Mouse (Mus musculus) embryonic facial prominence, embryonic 13.5 days (tissue): ENCODE data around the gene Sord. TPM values are rescaled to one million over a fixed set of nuclear protein-coding genes. Genes with fewer than 3 reads are reported as not detected.
"Not testable (repeated sequence)": the region's sequence is repeated elsewhere in the genome, so short reads cannot be mapped to it uniquely, and the experiment has no call there.

Source experiments
- ATAC-seq: fragments of 200-750 bp; cut with Nextera tagmentation; 2 replicates; pipeline ENCODE4 v1.8.0; 2017; ENCODE audit warnings: low read depth; ENCODE audit not compliant: insufficient number of reproducible peaks, insufficient read depth, low FRiP score, low TSS enrichment
- H3K27ac ChIP-seq: fragments of 300-500 bp; sonication (generic); 2 replicates; pipeline ENCODE4 v1.5.1; 2015; ENCODE audit warnings: moderate library complexity, mild to moderate bottlenecking, inconsistent platforms
- H3K27me3 ChIP-seq: fragments of 300-500 bp; sonication (generic); 2 replicates; pipeline ENCODE4 v1.6.1; 2015; ENCODE audit warnings: mild to moderate bottlenecking, inconsistent platforms
- H3K36me3 ChIP-seq: fragments of 300-500 bp; sonication (generic); 2 replicates; pipeline ENCODE4 v1.6.1; 2015; ENCODE audit warnings: mild to moderate bottlenecking, inconsistent platforms
- H3K4me1 ChIP-seq: fragments of 300-500 bp; sonication (generic); 2 replicates; pipeline ENCODE4 v1.6.1; 2015; ENCODE audit warnings: inconsistent platforms
- H3K4me2 ChIP-seq: fragments of 300-500 bp; sonication (generic); 2 replicates; pipeline ENCODE4 v1.6.1; 2015; ENCODE audit warnings: moderate library complexity, mild to moderate bottlenecking, inconsistent platforms
- H3K4me3 ChIP-seq: fragments of 300-500 bp; sonication (generic); 2 replicates; pipeline ENCODE4 v1.5.1; 2015; ENCODE audit warnings: mild to moderate bottlenecking, inconsistent platforms
- H3K9ac ChIP-seq: fragments of 300-500 bp; sonication (generic); 2 replicates; pipeline ENCODE4 v1.6.1; 2015; ENCODE audit warnings: mild to moderate bottlenecking, inconsistent platforms
- H3K9me3 ChIP-seq: fragments of 300-500 bp; sonication (generic); 2 replicates; pipeline ENCODE4 v1.6.1; 2016; ENCODE audit warnings: inconsistent platforms
- WGBS: fragments of 180-500 bp; shearing (Covaris S2); methylation state at CpG from one replicate; pipeline ENCODE4 v1.1.7; 2015; ENCODE audit warnings: mixed read lengths; 5-methylcytosine and 5-hydroxymethylcytosine counted together
- polyA plus RNA-seq: library from polyadenylated mRNA; unstranded; fragments of >200 nt; fragmentation: Nextera tagmentation; extraction: Ambion mirVana; gene quantifications from 2 replicates; pipeline ENCODE4 v1.2.1, GENCODE M21; 2015

Sord gene
- 23.0 and 25.0 TPM in 2 replicates for polyA plus RNA-seq

DNA sequence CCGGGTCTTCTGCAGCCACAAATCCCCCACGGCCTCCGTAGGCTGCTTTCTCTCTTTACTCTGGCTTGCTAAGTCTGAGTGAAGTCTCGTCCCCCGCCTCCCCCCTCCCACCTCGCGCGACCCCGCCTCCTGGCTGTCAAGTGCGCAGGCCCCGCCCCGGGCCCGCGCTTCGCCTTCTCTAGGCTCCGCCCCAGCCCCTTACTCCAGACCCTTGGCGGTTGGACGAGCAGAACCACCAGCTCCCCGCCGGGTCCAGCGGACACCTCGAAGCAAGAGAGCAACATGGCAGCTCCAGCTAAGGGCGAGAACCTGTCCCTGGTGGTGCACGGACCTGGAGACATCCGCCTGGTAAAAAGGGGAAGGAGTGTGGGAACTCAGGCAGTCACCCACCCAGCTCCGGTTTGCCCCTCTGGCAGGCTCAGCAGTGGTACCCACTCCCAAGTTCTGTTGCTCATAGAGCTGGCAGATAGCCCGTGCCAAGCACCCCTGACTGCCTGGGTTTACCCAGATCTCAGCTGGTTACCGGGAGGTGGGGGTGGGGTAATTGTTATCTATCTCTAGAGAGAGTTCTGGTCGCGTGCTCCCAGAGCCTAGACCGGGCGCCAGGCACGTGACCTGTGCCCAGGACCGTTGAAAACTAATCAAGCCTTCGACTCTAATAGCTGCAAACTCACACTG, at the start of gene Sord:
Gene Sord, plus strand, starts transcription at position 139 of the 678 bp plus-strand sequence.
- H3K27ac ChIP-seq: peak within 1 kb of the TSS; percentile 73
- no peaks in the 10 kb centered on the region for H3K9me3 ChIP-seq
- H3K9ac ChIP-seq: peak within 1 kb of the TSS; percentile 75
- no peaks in the 10 kb centered on the region for H3K27me3 ChIP-seq
- peaks cover 6% of the 10 kb centered on the region for H3K4me1 ChIP-seq
- peak; percentile 89 for ATAC-seq
- peak within 1 kb of the TSS; percentile 59 for H3K4me3 ChIP-seq
- peak within 1 kb of the TSS; percentile 83 for H3K4me2 ChIP-seq
- H3K36me3 ChIP-seq: no peaks in the 10 kb centered on the region
- WGBS: under 1% methylated on average over 35 of the region's 35 CpGs

DNA sequence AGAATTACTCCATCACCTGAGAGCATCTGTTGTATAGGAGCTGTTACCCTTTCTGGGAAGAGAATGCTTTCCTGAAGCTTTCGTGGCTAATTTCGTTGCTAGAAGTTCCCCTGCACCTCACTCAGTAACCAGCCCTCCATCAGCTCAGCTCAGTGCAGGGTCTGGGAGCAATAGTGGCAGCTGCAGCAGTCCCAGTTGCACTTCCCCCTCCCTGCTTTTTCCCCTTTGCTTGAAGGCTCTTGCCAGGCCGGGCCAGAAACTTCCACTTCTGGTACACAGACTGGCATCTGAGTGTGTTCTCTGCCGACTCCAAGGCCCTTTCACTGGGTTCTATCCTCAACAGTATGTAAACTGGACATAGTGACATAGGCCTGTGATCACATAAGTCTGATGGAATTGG, 49.5 kb upstream of the Sord start:
- no peaks in the 10 kb centered on the region for H3K36me3 ChIP-seq
- H3K27ac ChIP-seq: no peak overlapping the region
- no peak for ATAC-seq
- H3K4me2 ChIP-seq: no peak overlapping the region
- H3K4me1 ChIP-seq: no peaks in the 10 kb centered on the region
- no peak overlapping the region for H3K4me3 ChIP-seq
- H3K9ac ChIP-seq: no peak overlapping the region
- H3K9me3 ChIP-seq: no peaks in the 10 kb centered on the region
- 86% methylated on average over 4 of the region's 4 CpGs for WGBS
- no peaks in the 10 kb centered on the region for H3K27me3 ChIP-seq

DNA sequence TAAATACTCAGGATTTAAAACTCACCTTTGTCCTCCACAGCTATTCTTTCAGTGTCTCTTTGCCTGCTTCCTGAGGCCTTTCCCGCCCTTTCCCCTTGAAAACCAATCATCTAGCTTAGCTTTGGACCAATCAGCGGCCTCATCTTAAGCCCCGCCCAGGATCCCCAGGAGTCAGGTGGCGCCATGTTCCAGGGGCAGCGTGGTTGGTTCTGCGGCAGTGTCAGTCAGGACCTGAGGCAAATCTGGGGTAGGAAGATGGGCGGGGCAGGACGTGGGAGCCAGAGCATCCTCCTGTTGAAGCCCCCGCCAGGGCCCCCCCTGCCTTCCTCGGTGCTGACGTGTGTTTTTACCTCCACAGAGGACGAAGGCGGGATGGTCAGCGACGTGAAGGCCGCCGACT, 48.4 kb upstream of the Sord start, which contains the start of the genes Patl2 and Terb2:
Gene Patl2, minus strand, starts transcription at position 84 of the 400 bp plus-strand sequence.
Gene Terb2, plus strand, starts transcription at position 167 of the 400 bp plus-strand sequence.
- Histone ChIP-seq H3K9me3 (no peaks in the 10 kb centered on the region), H3K4me2 (no peak within 1 kb of the TSS), H3K36me3 (no peaks in the 10 kb centered on the region), H3K27ac (no peak within 1 kb of the TSS), H3K4me3 (no peak within 1 kb of the TSS), H3K9ac (no peak within 1 kb of the TSS), H3K27me3 (no peaks in the 10 kb centered on the region), H3K4me1 (no peaks in the 10 kb centered on the region)
- no peak for ATAC-seq
- 80% methylated on average over 17 of the region's 17 CpGs for WGBS

DNA sequence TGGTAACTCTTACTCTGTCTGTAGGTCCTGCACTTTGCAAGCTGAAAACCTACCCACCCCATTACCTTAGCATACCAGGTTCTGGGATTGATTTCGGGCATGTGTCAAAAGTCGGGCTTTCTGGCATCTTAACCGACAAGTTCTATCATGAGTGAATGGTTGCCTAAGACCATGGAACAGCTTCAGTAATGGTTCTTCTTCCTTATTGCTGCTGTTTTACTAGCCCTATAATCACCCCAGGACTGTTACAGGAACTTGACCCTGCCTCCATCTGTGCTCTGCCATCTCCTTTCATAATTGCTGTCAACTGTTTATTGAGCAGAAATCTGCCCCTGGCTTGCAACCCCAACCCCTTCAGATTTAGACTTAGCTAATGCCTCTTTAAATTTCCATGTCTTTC, 47.8 kb upstream of the Sord start:
- Histone ChIP-seq H3K9me3 (no peaks in the 10 kb centered on the region), H3K4me3 (no peak overlapping the region), H3K4me2 (no peak overlapping the region), H3K9ac (no peak overlapping the region), H3K4me1 (no peaks in the 10 kb centered on the region), H3K36me3 (no peaks in the 10 kb centered on the region), H3K27ac (no peak overlapping the region), H3K27me3 (no peaks in the 10 kb centered on the region)
- WGBS: 76% methylated on average over 3 of the region's 3 CpGs
- ATAC-seq: no peak

DNA sequence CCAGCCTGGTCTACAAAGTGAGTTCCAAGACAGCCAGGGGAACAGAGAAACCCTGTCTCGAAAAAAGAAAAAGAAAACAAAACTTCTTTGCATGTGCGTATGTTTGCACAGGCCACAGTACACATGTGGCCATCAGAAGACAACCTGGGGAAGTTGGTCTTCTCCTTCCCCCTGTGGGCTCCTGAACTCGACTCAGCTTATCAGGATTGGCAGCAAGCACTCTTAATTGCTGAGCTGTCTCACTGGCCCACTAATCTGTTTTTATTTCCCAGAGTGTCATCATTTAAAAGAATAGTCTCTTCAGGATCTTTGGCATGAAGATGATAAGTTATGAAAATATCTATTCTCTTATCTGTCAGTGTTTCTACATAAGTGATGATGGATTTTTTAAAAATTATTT, 42.7 kb upstream of the Sord start:
- H3K4me2 ChIP-seq: no peak overlapping the region
- no peak overlapping the region for H3K4me3 ChIP-seq
- 79% methylated on average over 3 of the region's 3 CpGs for WGBS

DNA sequence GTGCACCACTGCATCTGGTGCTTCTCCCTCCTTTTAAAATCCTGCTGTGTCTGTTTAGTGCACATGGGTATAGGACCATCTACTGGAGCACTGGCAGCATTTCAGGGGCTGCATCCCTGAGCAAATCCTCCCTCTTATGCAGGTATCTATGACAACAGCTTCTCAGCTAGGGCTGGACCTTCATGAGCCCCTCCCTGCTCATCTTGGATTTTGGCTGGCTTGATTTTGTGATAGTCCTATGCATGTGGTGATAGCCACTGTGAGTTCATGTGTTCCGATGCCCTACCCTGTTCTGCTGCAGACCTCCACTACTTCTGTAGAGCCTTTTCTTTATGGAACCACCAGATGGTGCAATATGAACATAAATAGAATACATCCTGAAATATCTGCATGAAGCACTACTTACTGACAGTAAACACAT, 40.0 kb upstream of the Sord start:
- Histone ChIP-seq H3K4me2 (no peak overlapping the region), H3K27me3 (no peaks in the 10 kb centered on the region), H3K27ac (no peak overlapping the region), H3K9me3 (no peaks in the 10 kb centered on the region), H3K4me1 (no peaks in the 10 kb centered on the region), H3K9ac (no peak overlapping the region), H3K36me3 (no peaks in the 10 kb centered on the region), H3K4me3 (no peak overlapping the region)
- WGBS: 68% methylated on average over 1 of the region's 1 CpGs
- no peak for ATAC-seq

More for the DNA sequence above, 42.7 kb upstream of the Sord start:
- Histone ChIP-seq H3K27me3 (no peaks in the 10 kb centered on the region), H3K27ac (no peak overlapping the region), H3K9ac (no peak overlapping the region), H3K9me3 (no peaks in the 10 kb centered on the region), H3K36me3 (no peaks in the 10 kb centered on the region), H3K4me1 (no peaks in the 10 kb centered on the region)
- no peak for ATAC-seq

DNA sequence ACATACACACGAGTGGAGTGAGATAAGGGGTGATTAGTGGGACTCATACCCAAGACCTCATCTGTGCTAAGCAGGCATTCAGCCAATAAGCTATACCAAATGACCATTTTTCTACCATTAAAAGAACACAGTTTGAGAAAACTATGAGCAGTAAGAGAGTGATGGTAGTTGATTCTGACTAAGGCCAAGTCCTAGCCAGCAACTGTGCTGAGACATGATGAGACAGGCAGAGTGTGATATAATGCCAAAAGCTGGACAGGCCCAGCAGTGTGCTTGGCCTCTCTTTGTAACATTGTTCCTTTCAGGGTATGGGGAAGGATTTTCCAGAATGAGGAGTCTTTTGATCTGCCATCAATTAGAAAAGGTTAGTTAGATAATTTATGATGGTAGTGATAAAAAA, 33.0 kb upstream of the Sord start:
- H3K4me1 ChIP-seq: no peaks in the 10 kb centered on the region
- ATAC-seq: no peak
- H3K9ac ChIP-seq: no peak overlapping the region
- no peak overlapping the region for H3K4me3 ChIP-seq
- no peaks in the 10 kb centered on the region for H3K36me3 ChIP-seq
- no peaks in the 10 kb centered on the region for H3K27me3 ChIP-seq
- WGBS: 83% methylated on average over 1 of the region's 1 CpGs
- H3K9me3 ChIP-seq: no peaks in the 10 kb centered on the region
- H3K27ac ChIP-seq: no peak overlapping the region
- no peak overlapping the region for H3K4me2 ChIP-seq

DNA sequence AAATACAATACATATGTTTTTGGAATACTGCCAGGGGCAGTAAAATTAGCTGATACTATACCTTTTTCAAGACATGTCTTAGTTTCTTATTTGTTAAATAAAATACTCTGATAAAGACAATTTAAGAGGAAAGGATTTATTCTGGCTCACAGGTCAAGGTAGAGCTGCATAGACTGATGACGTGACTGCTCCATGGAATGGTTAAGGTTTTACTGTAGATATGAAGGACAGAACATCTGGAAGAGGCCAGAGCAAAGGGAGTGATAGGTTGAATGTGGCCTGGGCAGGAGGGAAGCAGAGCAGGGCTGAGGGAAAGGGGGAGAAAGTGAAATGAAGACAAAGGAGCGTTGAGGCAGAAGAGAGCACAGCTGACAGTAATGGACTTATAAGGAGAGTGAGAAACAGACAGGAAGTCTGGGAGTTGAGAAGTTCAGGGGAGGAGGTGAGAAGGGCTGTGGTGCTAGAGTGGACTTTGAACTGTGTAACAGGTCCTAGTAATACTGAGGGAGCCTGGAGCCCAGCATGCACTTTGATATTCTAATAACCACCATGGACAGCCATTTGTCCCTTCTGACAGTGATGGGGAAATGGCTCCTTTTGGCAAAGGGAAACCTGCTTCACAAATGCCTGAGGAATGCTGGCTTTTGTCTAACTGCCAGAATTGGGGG, 28.0 kb upstream of the Sord start:
- Histone ChIP-seq H3K4me3 (no peak overlapping the region), H3K27me3 (no peaks in the 10 kb centered on the region), H3K4me1 (no peaks in the 10 kb centered on the region), H3K4me2 (no peak overlapping the region), H3K9ac (no peak overlapping the region), H3K36me3 (no peaks in the 10 kb centered on the region), H3K9me3 (no peaks in the 10 kb centered on the region), H3K27ac (no peak overlapping the region)
- no peak for ATAC-seq
- WGBS: 58% methylated on average over 2 of the region's 2 CpGs

DNA sequence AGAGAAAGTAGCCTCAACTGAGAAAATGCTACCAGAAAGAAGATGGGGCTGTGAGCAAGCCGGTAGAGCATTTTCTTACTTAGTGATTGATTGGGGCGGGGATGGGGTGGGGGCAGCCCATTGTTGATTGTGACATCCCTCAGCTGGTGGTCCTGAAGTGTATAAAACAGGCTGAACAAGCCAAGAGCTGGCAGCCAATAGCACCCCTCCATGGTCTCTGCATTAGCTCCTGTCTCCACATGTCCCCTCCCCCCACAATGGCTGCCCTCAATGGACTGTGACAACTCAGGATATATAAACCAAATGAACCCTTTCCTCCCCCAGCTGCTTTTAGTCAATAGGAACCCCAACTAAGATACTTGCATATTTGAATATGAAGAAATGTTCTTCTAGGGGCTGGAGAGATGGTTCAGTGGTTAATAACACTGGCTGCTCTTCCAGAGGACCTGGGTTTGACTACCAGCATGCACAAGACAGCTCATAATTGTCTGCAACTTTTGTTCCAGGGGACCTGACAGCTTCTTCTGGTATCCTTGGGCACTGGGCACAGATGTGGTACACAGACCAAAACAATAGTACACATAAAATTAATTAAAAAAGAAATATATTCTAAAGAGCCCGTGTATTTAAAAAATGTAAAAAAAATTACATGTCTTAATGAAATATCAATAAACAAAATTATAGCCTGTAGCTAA, 23.9 kb upstream of the Sord start:
- Histone ChIP-seq H3K27me3 (no peaks in the 10 kb centered on the region), H3K27ac (no peak overlapping the region), H3K9me3 (no peaks in the 10 kb centered on the region), H3K36me3 (no peaks in the 10 kb centered on the region), H3K4me1 (no peaks in the 10 kb centered on the region), H3K9ac (no peak overlapping the region), H3K4me2 (no peak overlapping the region), H3K4me3 (no peak overlapping the region)
- ATAC-seq: no peak
- 59% methylated on average over 3 of the region's 3 CpGs for WGBS

DNA sequence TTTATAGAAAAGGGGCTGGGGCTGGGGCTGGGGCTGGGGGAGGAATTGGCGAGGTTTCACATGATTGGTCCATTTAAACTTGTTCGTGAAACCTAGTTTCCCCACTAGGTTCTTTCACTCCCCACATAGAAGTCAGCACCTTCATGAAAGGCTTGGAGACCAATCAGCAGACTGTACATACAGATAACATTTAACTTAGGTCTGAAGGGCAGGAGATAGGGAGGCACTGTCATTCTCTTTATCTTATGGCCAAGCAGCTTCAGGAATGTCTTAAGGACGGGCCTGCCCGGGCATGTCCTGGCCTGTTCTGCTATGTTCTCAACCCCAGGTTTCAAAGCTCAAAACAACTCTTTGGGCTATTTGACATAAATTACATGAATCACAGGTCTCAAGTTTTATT, 17.5 kb upstream of the Sord start:
- H3K4me2 ChIP-seq, H3K9ac ChIP-seq, H3K4me3 ChIP-seq, H3K27me3 ChIP-seq, H3K36me3 ChIP-seq, ATAC-seq, H3K9me3 ChIP-seq, H3K27ac ChIP-seq, H3K4me1 ChIP-seq: not testable (repeated sequence)
- WGBS: 88% methylated on average over 4 of the region's 4 CpGs

DNA sequence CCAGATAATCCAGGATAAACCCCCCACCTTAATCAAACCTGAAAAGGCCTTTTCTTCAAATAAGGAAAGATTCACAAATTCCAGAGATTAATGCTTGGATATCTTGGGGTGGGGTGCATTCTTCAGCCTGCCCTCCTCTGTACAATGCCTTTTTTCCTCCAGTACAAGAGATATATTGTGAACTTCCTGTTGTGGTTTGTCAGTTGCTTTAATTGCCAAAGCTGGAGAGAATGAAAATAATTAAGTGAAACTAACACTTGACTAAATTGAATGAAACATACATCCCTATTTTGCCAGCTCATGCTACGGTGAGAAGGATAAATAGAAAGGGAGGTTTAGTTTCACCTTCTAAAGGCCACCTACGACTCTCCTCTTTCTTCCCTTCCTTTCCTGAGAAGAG, 16.3 kb upstream of the Sord start:
- H3K27ac ChIP-seq: no peak overlapping the region
- H3K27me3 ChIP-seq: no peaks in the 10 kb centered on the region
- WGBS: 64% methylated on average over 2 of the region's 2 CpGs

DNA sequence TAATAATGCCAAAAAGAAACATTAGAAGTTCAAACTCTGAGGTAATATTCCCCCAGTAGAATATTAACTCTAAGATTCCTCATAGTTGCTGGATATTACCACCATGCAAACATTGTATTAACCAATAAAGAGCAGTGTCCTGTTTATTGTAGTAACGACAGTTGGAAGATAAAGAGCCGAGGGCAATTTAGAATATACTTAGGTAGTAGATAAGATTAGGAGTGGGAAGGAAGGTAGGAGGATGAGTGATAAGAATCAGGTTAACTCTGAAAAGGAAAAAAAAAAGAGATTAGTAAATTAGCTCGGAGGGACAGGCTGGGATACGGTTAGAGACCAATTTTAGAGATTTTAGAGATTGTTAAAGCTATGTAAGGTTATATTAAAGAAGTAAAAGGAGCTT, 13.2 kb upstream of the Sord start:
- Histone ChIP-seq H3K4me2 (no peak overlapping the region), H3K9me3 (no peaks in the 10 kb centered on the region), H3K27ac (no peak overlapping the region), H3K4me1 (no peaks in the 10 kb centered on the region), H3K36me3 (no peaks in the 10 kb centered on the region), H3K27me3 (no peaks in the 10 kb centered on the region), H3K4me3 (no peak overlapping the region), H3K9ac (no peak overlapping the region)
- ATAC-seq: no peak
- WGBS: 68% methylated on average over 4 of the region's 4 CpGs

More for the DNA sequence above, 16.3 kb upstream of the Sord start:
- no peaks in the 10 kb centered on the region for H3K9me3 ChIP-seq
- ATAC-seq: no peak
- no peaks in the 10 kb centered on the region for H3K36me3 ChIP-seq
- H3K9ac ChIP-seq: no peak overlapping the region
- no peaks in the 10 kb centered on the region for H3K4me1 ChIP-seq
- H3K4me3 ChIP-seq: no peak overlapping the region
- no peak overlapping the region for H3K4me2 ChIP-seq
